Mouse (Mus musculus) hindbrain, postnatal 0 days (tissue): Measurements from ENCODE around the gene Toe1. TPM values are rescaled to one million over a fixed set of nuclear protein-coding genes. Genes with fewer than 3 reads are reported as not detected.

ENCODE experiments used
- ATAC-seq: fragments of 200-750 bp; cut with Nextera tagmentation; 2 replicates; pipeline ENCODE4 v1.8.0; 2017; ENCODE audit warnings: mild to moderate bottlenecking, moderate TSS enrichment, moderate library complexity
- DNase-seq: peaks from one replicate; pipeline ENCODE4 v3.0.0-alpha.2; 2015; ENCODE audit warnings: low spot score
- H3K27ac ChIP-seq: fragments of 300-500 bp; sonication (generic); 2 replicates; pipeline ENCODE4 v1.5.1; 2014; ENCODE audit warnings: mild to moderate bottlenecking
- H3K27me3 ChIP-seq: fragments of 300-500 bp; sonication (generic); 2 replicates; pipeline ENCODE4 v1.6.1; 2014; ENCODE audit warnings: low read length, mixed read lengths; ENCODE audit not compliant: insufficient read depth
- H3K36me3 ChIP-seq: fragments of 300-500 bp; sonication (generic); 2 replicates; pipeline ENCODE4 v1.6.1; 2014; ENCODE audit warnings: low read length, mixed read lengths; ENCODE audit not compliant: insufficient read depth
- H3K4me1 ChIP-seq: fragments of 300-500 bp; sonication (generic); 2 replicates; pipeline ENCODE4 v1.6.1; 2014; ENCODE audit warnings: antibody characterized with exemption, low read length, mixed read lengths; ENCODE audit not compliant: insufficient read depth
- H3K4me2 ChIP-seq: fragments of 300-500 bp; sonication (generic); 2 replicates; pipeline ENCODE4 v1.6.1; 2014; ENCODE audit warnings: low read depth, mild to moderate bottlenecking, low read length, moderate library complexity, mixed read lengths
- H3K4me3 ChIP-seq: fragments of 300-500 bp; sonication (generic); 2 replicates; pipeline ENCODE4 v1.5.1; 2014; ENCODE audit warnings: low read length
- H3K9ac ChIP-seq: fragments of 300-500 bp; sonication (generic); replicated peaks from 2 replicates; pipeline ENCODE4 v1.6.1; 2014; ENCODE audit warnings: mild to moderate bottlenecking, low read length, moderate library complexity, mixed read lengths
- H3K9me3 ChIP-seq: fragments of 300-500 bp; sonication (generic); 2 replicates; pipeline ENCODE4 v1.6.1; 2016; ENCODE audit warnings: low read length, mixed read lengths
- CTCF ChIP-seq: IDR thresholded peaks from 2 replicates; pipeline ENCODE4 v1.5.1; 2016; ENCODE audit warnings: antibody characterized with exemption, control low read depth, low read depth
- WGBS: fragments of 180-500 bp; shearing (Covaris S2); extraction: QIAGEN DNeasy Blood & Tissue Kit; methylation state at CpG from one replicate; pipeline ENCODE4 v1.1.7; 2014; 5-methylcytosine and 5-hydroxymethylcytosine counted together
- polyA plus RNA-seq: library from polyadenylated mRNA; unstranded; fragments of >200 nt; fragmentation: Nextera tagmentation; extraction: Ambion mirVana; gene quantifications from 2 replicates; pipeline ENCODE4 v1.2.1, GENCODE M21; 2015
- total RNA-seq: library from RNA; depleted of rRNA; stranded (reverse); fragments of >200 nt; gene quantifications from 2 replicates; pipeline ENCODE4 v1.2.3, GENCODE M21; 2014

Gene Toe1
- total and polyA plus RNA-seq, 2 experiments from 2014 or later = 21.4 to 40.0 TPM

DNA sequence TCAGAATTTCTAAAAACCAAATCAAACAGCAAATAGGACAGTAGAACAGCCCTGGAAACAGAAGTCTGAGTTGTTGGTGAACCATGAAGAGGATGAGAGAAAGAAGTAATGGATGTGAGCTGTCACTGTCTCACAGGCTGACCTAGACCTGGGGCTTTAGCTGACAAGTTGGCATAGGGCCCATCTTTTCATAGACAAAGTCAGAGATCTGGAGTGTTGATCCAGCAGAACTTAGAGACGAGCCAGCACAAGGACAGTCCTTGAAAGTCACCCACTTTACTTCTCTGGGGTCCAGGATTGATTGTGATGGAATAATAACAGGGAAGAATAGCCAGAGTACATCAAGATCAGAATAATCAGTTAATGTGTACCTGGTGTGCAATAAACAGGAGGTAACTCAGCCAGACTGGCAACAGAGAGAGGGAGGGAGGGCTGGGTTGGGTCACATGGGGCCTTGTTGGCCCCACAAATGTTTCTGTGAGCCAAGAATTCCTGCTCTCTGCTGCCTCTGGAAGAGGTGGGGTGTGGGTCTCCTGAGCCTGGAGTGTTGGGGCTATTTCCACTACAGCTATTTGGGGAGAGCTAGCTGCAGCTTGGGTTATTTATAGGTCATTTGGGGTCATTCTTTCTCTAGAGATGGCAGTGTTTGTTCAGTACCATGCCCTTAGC, 10.9 kb downstream of the Toe1 start:
- 43% methylated on average over 1 of the region's 1 CpGs for WGBS
- Histone ChIP-seq H3K36me3 (no peaks in the 10 kb centered on the region), H3K4me1 (no peaks in the 10 kb centered on the region), H3K4me2 (no peak overlapping the region), H3K9ac (no peak overlapping the region), H3K27me3 (no peaks in the 10 kb centered on the region), H3K9me3 (no peaks in the 10 kb centered on the region), H3K27ac (no peak overlapping the region), H3K4me3 (no peak overlapping the region)
- no peak for DNase-seq
- ATAC-seq = no peak
- no peak for TF ChIP-seq CTCF

DNA sequence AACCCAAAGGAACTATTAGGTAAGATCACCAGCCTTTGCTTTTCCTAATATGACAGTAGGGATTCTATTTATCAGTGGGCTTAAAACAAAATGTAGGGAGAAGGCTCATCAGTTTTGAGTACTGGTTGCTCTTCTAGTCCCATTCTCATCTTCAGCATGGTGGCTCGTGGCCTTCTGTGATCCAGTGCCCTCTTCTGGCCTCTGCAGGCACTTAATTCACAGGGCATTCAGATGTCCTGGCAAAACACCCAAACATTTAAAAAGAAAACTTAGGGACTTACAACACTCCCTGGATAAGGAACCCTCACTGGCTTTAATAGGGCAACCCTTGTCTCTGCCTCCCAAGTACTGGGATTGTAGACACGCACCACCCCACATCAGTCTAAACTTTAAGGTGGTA, 13.2 kb downstream of the Toe1 start:
- peak; percentile 30 for TF ChIP-seq CTCF
- Histone ChIP-seq H3K36me3 (no peaks in the 10 kb centered on the region), H3K4me3 (no peak overlapping the region), H3K9me3 (no peaks in the 10 kb centered on the region), H3K27me3 (no peaks in the 10 kb centered on the region), H3K9ac (no peak overlapping the region), H3K4me2 (no peak overlapping the region), H3K4me1 (no peaks in the 10 kb centered on the region), H3K27ac (no peak overlapping the region)
- no peak for DNase-seq
- no peak for ATAC-seq
- WGBS = 72% methylated on average over 2 of the region's 2 CpGs

DNA sequence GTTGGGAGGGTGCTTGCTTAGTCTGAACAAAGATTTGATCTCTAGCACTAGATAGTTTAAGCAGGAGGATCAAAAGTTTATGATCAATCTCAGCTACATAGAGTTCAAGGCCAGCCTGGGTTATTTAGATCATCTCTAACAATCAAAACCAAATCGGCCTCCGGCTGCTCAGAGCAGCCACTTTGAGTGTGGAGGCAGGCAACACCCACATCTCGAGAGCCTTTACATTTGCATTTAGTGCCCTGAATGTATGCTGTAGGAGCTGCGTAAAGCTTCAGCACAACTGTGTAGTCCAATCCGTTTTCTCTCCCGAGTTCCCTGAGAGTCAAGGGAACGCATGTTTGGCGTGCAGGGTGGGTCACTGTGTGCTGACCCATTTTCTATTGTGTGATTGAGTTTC, 15.0 kb downstream of the Toe1 start:
- WGBS = 89% methylated on average over 8 of the region's 8 CpGs
- no peak for DNase-seq

DNA sequence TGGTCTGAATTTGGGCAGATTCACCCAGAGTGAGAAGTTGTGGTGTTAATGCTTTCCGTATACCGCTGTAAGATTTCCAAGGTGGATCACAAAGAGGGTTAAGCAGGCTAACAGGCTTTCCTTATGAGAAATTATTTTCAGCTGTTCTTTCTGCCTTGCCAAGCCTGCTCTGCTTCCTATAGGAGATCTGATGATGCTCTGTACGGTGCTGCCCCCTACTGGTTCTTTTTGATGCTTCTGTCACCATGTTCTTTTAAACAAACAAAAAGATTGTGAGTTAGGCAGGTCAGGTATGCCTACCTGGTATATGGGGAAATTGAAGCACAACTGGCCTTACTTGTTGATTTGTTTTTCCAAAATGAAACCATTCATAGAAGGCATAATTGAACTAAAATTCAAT, 18.5 kb downstream of the Toe1 start:
- Histone ChIP-seq H3K9ac (no peak overlapping the region), H3K4me3 (no peak overlapping the region), H3K27ac (no peak overlapping the region), H3K27me3 (no peaks in the 10 kb centered on the region), H3K4me2 (no peak overlapping the region), H3K36me3 (no peaks in the 10 kb centered on the region), H3K9me3 (no peaks in the 10 kb centered on the region), H3K4me1 (no peaks in the 10 kb centered on the region)
- peak; percentile 86 for TF ChIP-seq CTCF
- peak; percentile 94 for DNase-seq
- WGBS = 4% methylated on average over 3 of the region's 3 CpGs
- peak; percentile 67 for ATAC-seq

More for the DNA sequence above, 15.0 kb downstream of the Toe1 start:
- TF ChIP-seq CTCF = no peak
- H3K9me3 ChIP-seq = no peaks in the 10 kb centered on the region
- H3K9ac ChIP-seq = no peak overlapping the region
- ATAC-seq = no peak
- no peaks in the 10 kb centered on the region for H3K36me3 ChIP-seq
- no peak overlapping the region for H3K27ac ChIP-seq
- no peak overlapping the region for H3K4me2 ChIP-seq
- H3K4me1 ChIP-seq = no peaks in the 10 kb centered on the region
- H3K4me3 ChIP-seq = no peak overlapping the region
- H3K27me3 ChIP-seq = no peaks in the 10 kb centered on the region

DNA sequence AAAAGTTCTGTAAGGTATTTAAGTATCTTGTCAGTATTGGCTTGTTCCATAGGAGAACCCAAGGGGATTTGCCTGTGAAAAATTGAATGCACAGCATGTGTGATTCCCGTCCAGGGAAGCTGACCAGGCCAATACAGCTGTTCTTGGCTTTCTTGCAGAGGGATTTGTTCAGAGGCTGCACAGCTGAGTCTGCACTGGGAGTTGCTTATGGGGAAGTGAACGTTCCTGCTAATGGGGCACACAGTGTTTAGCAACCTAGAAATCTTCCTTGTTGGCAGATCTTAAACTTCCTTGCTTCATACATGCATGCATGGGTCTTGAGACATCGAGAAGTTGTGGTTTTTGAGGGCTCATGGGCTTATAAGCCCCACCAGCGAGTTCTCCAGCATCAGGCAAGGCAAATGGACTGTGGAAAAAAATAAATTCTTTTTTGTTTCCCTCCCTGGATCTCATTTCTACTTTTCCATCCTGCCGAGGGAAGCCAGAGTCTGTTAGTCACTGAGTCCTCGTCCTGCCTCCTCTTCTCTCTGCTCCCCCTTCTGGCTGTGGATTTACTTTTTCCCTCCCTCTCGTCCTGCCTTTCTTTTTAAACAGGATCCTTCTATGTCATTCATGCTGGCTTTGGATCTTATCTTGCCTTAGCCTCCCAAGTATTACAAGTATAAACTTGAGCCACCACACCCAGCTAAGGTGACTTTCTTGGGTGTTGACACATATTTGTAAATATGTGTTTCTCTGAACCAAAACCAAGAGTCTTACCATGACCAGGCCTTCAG, 19.3 kb downstream of the Toe1 start:
- Histone ChIP-seq H3K9ac (no peak overlapping the region), H3K4me1 (no peaks in the 10 kb centered on the region), H3K36me3 (no peaks in the 10 kb centered on the region), H3K27me3 (no peaks in the 10 kb centered on the region), H3K27ac (no peak overlapping the region), H3K4me3 (no peak overlapping the region), H3K4me2 (no peak overlapping the region), H3K9me3 (no peaks in the 10 kb centered on the region)
- no peak for DNase-seq
- WGBS = 38% methylated on average over 7 of the region's 7 CpGs
- ATAC-seq = no peak
- peak; percentile 33; the same call in 1 of the 2 replicates for TF ChIP-seq CTCF

DNA sequence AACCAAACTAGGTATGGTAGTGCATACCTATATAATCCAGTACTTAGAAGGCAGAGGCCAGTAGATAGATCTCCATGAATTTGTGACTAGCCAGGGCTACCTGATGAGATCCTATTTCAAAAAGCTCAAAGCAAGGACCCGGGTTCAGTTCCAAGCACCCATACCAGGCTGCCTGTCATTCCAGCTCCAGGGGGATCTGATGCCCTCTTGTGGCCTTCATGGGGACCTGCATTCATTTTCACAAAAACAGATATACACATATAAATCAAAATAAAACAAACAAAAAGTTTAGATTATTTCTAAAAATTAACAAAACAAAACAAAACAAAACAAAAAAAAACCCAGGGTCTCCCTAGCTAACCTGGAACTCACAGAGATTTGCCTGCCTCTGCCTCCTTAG, 20.9 kb downstream of the Toe1 start:
- Histone ChIP-seq H3K27ac (no peak overlapping the region), H3K4me2 (no peak overlapping the region), H3K4me1 (no peaks in the 10 kb centered on the region), H3K4me3 (no peak overlapping the region), H3K9me3 (no peaks in the 10 kb centered on the region), H3K9ac (no peak overlapping the region), H3K27me3 (no peaks in the 10 kb centered on the region), H3K36me3 (no peaks in the 10 kb centered on the region)
- 100% methylated on average over 1 of the region's 1 CpGs for WGBS
- DNase-seq (no peak), ATAC-seq (no peak)
- TF ChIP-seq CTCF = 0 out of 2 replicates have a peak, but pooled peaks have one; percentile 12

DNA sequence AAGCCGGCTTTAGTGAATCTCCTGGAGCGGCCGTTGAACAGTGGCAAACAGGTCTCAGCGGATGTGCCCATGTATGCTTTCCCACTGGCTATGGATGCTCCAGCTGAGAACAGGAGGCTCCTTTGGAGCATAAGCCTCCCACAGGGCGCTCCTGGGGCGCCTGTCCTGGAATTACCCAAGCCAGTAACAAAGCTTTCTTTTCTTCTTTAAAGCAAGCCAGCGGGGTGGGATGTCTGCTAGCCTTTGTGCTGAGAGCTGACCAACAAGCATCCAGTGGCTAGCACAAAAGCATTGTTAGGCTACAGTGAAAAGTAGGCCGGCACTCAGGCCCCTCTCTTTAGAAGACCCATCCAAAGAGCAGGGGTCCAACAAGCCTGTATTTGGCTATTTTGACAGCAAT, 25.3 kb downstream of the Toe1 start:
- no peaks in the 10 kb centered on the region for H3K36me3 ChIP-seq
- H3K9me3 ChIP-seq = no peaks in the 10 kb centered on the region
- no peak overlapping the region for H3K4me3 ChIP-seq
- H3K4me2 ChIP-seq = no peak overlapping the region
- DNase-seq = no peak
- no peaks in the 10 kb centered on the region for H3K27me3 ChIP-seq
- TF ChIP-seq CTCF = no peak
- no peak for ATAC-seq
- no peak overlapping the region for H3K9ac ChIP-seq
- no peak overlapping the region for H3K27ac ChIP-seq
- 9% methylated on average over 8 of the region's 8 CpGs for WGBS
- no peaks in the 10 kb centered on the region for H3K4me1 ChIP-seq
